Mouse (Mus musculus) liver, postnatal 0 days (tissue): ENCODE results near the gene S100a1.

Experiments
- CTCF ChIP-seq: sonication (generic); IDR thresholded peaks from 2 replicates; pipeline ENCODE4 v1.5.1; 2016; ENCODE audit warnings: antibody characterized with exemption, low read depth
- EP300 ChIP-seq: IDR thresholded peaks from 2 replicates; pipeline ENCODE4 v1.6.1; 2016; ENCODE audit warnings: antibody characterized with exemption, low read depth, mild to moderate bottlenecking

DNA sequence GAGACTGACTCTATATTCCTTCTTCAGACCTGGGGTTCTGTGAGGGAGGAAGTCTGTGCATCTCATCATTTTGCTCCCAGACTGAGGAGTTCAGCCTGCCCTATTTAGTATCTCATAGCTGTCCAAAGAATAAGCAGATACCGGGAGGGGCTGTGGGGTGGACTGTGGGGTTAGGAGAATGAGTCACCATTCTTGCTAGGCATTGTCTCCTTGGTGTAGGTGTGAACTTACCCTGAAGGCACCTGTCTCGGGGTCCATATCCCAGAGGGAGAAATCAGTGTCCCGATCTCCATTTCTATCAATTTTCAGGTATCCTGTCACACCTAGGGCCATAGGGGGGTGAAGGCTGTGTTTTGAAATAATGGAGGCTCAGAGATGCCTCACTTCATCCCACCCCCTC, 52.3 kb downstream of the S100a1 start:
- TF ChIP-seq CTCF (no peak), EP300 (no peak)
